Mouse (Mus musculus): ENCODE results near the gene Mertk.

The Mertk gene

DNA sequence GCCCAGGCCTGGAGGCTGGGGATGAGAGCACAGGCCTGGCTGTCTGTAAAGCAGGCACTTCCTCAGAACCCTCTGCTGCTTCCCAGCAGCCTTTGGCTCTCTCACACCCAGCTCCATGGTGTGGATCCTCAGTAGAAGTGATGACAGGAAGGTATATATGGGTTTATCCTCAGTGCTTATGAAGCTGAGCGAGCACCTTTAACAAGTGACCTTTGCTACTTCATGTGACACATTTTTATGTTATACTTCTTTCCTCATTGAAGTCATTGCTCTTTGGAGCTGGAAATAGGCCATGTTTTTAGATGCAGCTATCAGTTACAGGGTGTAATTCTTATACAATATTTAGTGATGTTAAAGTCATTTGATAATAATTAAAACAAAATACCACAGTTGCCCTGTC lies 67.0 kb downstream of the Mertk start:
- no peak for DNase-seq (ENCODE audit: low spot score in 2 of 2)

DNA sequence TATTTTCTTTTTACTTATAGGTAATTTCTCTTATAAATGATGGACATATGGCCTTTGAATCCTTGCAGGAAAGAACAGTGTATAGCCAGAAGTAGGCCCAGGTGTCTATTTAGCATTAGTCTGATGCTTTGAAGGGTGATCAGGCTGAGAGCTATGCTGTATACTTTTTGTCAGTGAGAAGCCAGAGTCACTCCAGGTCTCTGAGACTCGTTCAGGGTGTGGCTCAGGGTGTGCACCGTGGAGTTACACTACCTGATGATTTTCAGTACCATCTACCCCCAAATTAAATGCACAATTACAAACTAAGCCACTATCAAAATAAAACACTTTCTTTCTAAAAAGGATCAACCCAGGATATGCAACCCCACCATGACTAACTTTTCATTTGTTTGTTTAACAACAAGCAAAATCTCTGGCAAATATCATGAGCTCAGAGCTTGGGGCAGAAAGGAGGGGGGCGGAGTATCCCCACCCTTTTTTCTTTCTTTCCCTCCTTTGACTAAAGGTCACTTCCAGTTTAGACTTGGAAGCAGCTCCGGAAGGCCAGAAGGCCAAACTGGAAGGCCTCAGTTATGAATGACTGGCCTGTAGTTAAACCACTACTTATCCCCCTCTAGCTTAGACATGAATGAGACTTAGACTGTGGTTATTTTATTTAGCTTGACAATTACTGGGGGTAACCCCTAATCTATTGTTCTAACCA lies 69.9 kb downstream of the Mertk start:
- no peak for DNase-seq (ENCODE audit: low spot score in 2 of 2)

DNA sequence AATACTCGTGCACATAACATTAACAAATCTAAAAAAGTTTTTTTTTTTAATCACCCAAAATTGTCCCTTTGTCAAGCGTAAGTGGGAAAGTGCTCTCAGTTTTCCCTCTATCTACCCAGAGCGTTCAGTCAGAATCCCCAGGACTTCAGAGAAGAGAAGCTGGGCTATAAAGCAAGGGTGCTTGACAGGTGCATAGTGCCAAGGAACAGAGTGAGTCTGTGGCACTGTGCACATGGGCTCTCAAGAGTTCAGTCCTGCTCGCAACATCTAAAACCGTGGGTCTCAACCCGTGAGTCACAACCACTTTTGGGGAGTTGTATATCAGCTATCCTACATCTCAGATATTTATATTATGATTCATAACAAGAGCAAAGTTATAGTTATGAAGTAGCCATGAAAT lies 71.8 kb downstream of the Mertk start:
- no peak for DNase-seq (ENCODE audit: low spot score in 2 of 2)

DNA sequence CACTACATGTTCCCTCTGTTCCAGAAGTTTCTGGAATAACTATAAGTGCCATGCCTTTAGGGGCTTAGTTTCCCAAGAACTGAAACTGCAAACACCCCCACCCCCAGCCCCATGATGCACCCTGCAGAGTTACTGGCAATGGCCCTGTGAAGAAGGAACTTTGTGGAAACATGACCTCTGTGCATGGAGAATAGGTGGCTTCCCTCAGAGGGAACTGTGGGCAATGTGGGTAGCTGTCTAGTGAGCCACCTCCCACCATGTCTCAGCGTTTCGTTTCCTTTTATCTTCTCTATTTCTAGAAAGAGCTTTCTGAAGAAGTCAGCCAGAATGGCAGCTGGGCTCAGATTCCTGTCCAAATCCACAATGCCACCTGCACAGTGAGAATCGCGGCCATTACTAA lies 72.3 kb downstream of the Mertk start:
- DNase-seq (ENCODE audit: low spot score in 2 of 2): no peak

DNA sequence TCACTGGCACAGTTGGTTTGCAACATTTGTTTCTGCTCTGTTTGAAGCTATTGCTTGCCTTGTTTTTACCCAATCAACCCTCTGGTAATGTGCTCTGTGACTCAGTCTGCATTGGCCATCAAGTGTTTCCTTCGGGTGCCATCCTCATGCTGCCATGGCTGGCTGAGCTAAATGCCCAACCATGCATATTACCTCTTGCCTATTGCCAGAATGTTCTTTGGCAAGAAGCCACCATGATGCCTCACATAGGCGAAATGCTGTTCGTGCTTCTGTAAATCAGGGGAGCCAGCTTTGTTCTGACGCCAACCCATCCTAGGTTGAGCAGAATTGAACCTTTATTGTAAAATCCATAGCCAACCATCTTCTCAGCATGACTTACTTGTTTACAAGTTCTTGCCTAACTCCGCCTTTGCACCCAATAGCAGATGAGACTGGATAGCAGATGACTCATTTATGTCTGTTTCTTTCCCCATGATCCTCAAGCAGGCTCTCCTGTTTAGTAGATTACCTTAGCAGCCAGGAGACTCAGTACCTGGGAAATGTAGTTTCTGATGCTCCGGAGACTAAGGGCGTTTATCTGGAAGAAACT lies 73.1 kb downstream of the Mertk start:
- DNase-seq (ENCODE audit: low spot score in 2 of 2): no peak

- DNase-seq (ENCODE audit: low spot score in 2 of 2): no peak
Measured at GRCm38 (mm10) chr2:128782231-128782630, 83.5 kb downstream of the Mertk start.

GRCm38 (mm10) chr2:128783660-128784345 lies 85.0 kb downstream of the Mertk start:
- no peak for DNase-seq (ENCODE audit: low spot score in 2 of 2)

- no peak for DNase-seq (ENCODE audit: low spot score in 2 of 2)
Measured at GRCm38 (mm10) chr2:128784814-128785213, 86.1 kb downstream of the Mertk start.

DNA sequence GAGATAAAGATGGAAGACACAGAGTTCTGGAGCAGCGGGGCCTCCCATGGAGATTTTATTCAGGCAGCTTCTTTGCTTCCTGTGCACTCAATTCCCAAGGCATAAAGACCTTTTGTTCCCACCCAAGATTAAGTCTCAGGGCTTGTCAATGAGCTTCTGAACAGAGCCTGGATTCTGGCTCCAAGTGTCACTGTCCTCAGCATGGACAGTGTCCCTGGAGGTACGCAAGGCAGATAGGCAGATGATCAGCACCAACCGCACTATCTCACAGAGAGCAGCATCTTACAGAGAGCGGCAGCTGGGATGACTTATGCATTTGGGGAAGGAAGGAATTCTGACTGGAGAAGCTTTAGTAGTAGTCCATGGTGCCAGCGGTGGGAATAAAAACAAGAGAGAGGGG lies 87.6 kb downstream of the Mertk start:
- DNase-seq (ENCODE audit: low spot score in 2 of 2): no peak

DNA sequence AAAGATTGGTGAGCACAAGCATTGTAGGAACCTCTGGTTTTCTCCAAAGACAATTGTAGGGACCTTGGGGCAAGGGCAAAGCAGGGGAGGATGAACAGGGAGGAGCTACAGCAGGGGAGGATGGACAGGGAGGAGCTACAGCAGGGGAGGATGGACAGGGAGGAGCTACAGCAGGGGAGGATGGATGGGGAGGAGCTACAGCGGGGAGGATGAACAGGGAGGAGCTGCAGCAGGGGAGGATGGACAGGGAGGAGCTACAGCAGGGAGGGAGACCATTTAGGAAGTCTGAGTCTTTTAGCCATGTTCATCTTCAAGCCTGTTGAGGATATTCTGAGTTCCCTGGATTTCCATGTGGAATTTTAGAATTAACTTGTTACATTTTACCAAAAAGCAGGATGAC lies 88.0 kb downstream of the Mertk start:
- no peak for DNase-seq (ENCODE audit: low spot score in 2 of 2)

DNA sequence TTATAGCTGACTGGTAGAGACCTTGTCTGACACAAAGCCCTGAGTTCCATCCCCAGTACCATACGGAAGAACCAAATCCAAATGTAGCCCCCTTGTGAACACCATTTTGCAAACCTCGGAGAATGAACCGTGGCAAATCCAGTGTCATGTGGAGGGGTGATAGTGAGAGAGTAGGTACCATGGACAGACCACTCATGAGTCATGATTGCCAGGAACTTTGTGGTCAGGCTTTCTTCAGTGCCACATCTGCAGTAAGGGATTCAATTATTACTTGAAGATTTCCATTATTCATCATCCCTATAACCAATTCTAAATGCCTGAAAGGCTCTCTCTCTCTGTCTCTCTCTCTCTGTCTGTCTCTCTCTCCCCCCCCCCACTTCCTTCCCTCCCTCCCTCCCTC lies 89.0 kb downstream of the Mertk start:
- no peak for DNase-seq (ENCODE audit: low spot score in 2 of 2)

DNA sequence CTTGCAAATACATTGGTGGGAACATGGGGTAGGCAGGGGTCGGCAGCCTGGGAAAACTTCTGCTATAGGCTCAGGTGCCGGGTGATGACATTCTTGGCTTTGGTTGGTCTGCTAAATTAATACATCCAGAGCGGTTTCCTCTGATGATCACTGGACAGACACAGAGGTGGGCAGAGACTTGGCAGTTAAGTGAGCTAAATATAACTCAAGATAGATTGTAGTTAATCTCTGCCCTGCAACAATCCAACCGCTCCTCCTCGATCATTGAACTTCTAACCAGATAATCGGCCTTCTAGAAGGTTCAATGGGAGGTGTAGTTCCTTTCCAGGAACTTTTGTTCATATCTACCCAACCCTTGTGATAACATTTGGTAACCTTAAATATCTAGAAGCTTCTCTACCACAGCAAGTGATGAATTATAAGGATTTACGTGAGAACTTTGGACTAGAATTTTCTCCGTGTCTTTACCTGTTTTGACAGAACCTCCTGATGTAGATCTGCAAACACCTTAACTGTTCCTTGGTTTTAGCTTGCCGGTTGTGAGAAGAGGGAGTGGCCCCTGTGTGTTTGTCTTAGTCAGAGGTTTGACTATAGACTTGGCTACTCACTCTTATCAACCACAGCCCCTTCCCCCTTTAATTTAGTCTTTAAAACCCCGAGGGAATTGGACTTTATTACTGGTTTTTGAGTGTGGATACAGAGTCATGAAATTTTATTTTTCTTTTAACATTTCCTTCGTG lies 92.3 kb downstream of the Mertk start:
- DNase-seq (ENCODE audit: low spot score in 2 of 2): no peak

GRCm38 (mm10) chr2:128793958-128794357 lies 95.2 kb downstream of the Mertk start:
- no peak for DNase-seq (ENCODE audit: low spot score in 2 of 2)

GRCm38 (mm10) chr2:128796463-128796862 lies 97.7 kb downstream of the Mertk start:
- no peak for DNase-seq (ENCODE audit: low spot score in 2 of 2)

GRCm38 (mm10) chr2:128803441-128803840 lies 104.7 kb downstream of the Mertk start:
- DNase-seq (ENCODE audit: low spot score in 2 of 2): no peak

GRCm38 (mm10) chr2:128805341-128805740 lies 106.6 kb downstream of the Mertk start:
- no peak for DNase-seq (ENCODE audit: low spot score in 2 of 2)

DNA sequence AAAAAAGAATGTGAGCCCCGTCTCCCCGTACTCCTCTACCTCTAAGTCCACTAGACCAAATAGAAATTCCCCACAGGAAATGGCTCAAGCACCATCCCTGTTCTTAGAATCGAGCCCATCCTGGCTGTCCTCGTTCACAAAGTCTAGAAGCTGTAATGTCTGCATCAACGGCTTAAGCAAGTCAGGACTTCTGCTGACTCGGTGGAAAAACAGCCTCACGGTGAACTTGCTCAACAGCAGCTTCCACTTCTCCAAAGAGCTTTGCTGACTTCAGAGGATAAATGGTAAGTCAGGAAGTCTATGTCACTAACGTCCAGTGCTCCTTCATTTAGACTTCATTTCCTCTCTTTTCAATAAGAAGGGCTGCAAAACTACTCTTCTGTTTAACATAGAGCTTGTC lies 107.8 kb downstream of the Mertk start:
- DNase-seq (ENCODE audit: low spot score in 2 of 2): no peak

- DNase-seq (ENCODE audit: low spot score in 2 of 2): no peak
Measured at GRCm38 (mm10) chr2:128812761-128813160, 114.0 kb downstream of the Mertk start.

GRCm38 (mm10) chr2:128816311-128816710 lies 117.6 kb downstream of the Mertk start:
- no peak for DNase-seq (ENCODE audit: low spot score in 2 of 2)

GRCm38 (mm10) chr2:128816916-128817315 lies 118.2 kb downstream of the Mertk start:
- DNase-seq (ENCODE audit: low spot score in 2 of 2): no peak

DNA sequence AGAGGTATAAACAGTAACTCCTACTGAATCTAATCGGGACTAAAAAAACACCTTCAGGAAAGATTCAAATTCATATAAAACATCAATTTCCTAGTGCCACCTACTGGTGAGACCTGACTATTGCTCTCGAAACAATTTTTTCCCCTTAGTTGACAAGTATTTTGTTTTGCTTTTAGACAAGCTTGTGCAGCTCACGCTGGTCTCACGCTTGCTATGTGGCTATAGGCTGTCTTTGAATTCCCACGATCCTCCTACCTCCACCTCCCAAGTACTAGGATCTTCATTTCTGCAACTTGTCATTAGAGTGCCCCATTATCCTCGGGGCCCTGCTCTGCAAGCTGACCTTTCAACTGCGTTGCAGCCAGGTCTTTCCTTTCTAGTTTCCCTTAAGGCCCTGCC lies 118.6 kb downstream of the Mertk start:
- DNase-seq (ENCODE audit: low spot score in 2 of 2): no peak

Measured in urinary bladder, adult 18-20 months (tissue).